Mouse (Mus musculus) small intestine, adult 2 months (tissue): Measurements from ENCODE around the gene Arhgdia. TPM values are rescaled to one million over a fixed set of nuclear protein-coding genes. Genes with fewer than 3 reads are reported as not detected.

ENCODE experiments used
- H3K27ac ChIP-seq: fragments of 200-500 bp; 2 replicates; pipeline ENCODE4 v1.5.1; 2012; ENCODE audit warnings: low read depth, low read length, control low read depth, inconsistent platforms; ENCODE audit not compliant: insufficient read depth
- H3K27me3 ChIP-seq: fragments of 200-500 bp; 2 replicates; pipeline ENCODE4 v1.6.1; 2012; ENCODE audit warnings: mild to moderate bottlenecking, moderate library complexity, low read length, inconsistent platforms; ENCODE audit not compliant: control insufficient read depth, insufficient read depth
- H3K36me3 ChIP-seq: fragments of 200-500 bp; 2 replicates; pipeline ENCODE4 v1.6.1; 2012; ENCODE audit warnings: mild to moderate bottlenecking, low read length, control low read depth, inconsistent platforms; ENCODE audit not compliant: control insufficient read depth, insufficient read depth
- H3K4me1 ChIP-seq: fragments of 200-500 bp; 2 replicates; pipeline ENCODE4 v1.6.1; 2012; ENCODE audit warnings: low read length, inconsistent platforms, mixed read lengths; ENCODE audit not compliant: control insufficient read depth, insufficient read depth, insufficient read length
- H3K4me3 ChIP-seq: fragments of 200-500 bp; 2 replicates; pipeline ENCODE4 v1.5.1; 2012; ENCODE audit warnings: low read depth, mild to moderate bottlenecking, control low read depth, inconsistent platforms, low read length, moderate library complexity
- CTCF ChIP-seq: fragments of 200-500 bp; IDR thresholded peaks from 2 replicates; pipeline ENCODE4 v1.5.1; 2012; ENCODE audit warnings: low read depth, mild to moderate bottlenecking, control low read depth, inconsistent platforms, low read length, moderate library complexity, mixed read lengths; ENCODE audit not compliant: insufficient replicate concordance, insufficient read length; ENCODE audit errors: extremely low read depth
- POLR2A ChIP-seq: fragments of 200-500 bp; IDR thresholded peaks from 2 replicates; pipeline ENCODE4 v1.6.1; 2012; ENCODE audit warnings: low read depth, mild to moderate bottlenecking, control low read depth, inconsistent platforms, low read length, moderate library complexity
- WGBS: fragments of 180-500 bp; shearing (Covaris S2); methylation state at CpG from one replicate; pipeline ENCODE4 v1.1.7; 2018; 5-methylcytosine and 5-hydroxymethylcytosine counted together
- polyA plus RNA-seq: library from polyadenylated mRNA; depleted of rRNA; stranded (reverse); fragments of >200 nt; gene quantifications from 2 replicates; pipeline ENCODE4 v1.2.3, GENCODE M21; 2012; rRNA removed

Gene Arhgdia
- polyA plus RNA-seq: 489 and 1,022 TPM in 2 replicates

DNA sequence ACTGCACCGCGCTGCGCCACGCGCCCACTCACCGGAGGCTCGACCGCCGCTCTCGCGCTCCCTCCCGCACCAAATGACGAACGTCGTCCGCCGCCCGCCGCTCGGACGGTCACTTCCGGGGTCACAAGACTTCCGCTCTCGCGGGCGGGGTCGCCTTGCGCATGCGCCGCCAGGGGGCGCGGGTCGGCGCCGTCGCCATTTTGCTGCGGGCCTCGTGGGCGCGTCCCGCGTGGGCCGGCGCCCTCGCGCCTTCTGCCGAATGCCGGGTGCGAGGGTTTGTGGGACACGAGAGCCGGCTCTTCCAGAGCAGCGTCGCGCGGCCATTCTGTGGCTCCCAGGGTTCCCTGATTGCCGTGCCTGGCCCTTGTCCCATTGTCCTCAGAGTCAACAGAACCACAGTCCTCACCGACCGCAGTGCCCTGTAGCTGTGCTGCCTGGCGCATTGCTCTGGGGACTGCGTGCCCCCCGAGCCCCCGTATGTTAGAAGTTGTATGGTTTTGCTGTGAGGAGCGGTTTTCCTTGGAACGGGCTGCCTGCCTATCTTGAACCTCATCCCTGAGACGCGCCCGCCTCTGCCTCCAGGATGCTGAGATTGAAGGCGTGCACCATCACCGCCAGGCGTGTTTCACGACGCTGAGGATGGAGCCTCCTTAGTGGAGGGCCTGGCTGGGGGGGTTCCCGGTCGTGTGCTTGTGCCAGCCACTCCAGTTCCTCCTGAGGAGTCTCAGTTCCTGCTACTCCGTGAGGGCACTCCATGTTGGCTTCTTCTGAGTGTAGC, at the start of gene Arhgdia:
TSS of gene Arhgdia (minus strand) at position 135 of the 778 bp plus-strand sequence.
- Histone ChIP-seq H3K4me3 (peak within 1 kb of the TSS; percentile 81), H3K36me3 (peaks cover 33% of the 10 kb centered on the region), H3K27me3 (no peaks in the 10 kb centered on the region), H3K27ac (peak within 1 kb of the TSS; percentile 73), H3K4me1 (peaks cover 34% of the 10 kb centered on the region)
- TF ChIP-seq POLR2A (peak; percentile 94), CTCF (peak; percentile 38; the same call in 1 of the 2 replicates)
- 2% methylated on average over 70 of the region's 75 CpGs for WGBS

DNA sequence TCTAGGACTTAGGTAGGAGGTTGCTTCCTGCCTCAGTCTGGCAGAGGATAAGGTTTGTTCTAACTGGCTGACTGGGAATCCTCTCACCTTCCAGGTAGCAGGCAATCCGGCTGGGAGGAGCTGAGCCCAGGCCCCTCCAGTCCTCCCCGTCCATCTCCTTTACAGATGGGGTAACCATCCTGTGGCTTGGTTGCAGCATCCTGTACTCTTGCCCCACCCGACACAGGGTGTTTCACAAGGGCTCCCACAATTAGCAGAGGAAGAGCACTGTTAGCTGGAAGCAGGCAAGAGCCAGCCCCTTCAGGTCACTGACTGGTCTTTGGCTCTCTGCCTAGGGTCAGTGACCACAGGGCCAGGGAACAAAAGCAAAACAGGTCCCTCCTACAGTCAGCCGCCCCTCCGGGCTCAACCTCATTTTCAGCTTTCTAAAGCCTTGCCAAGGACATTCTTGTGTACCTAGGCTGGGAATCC, 49.0 kb upstream of the Arhgdia start:
- no peaks in the 10 kb centered on the region for H3K27me3 ChIP-seq
- 28% methylated on average over 5 of the region's 5 CpGs for WGBS
- TF ChIP-seq POLR2A: no peak
- no peak for TF ChIP-seq CTCF
- peaks cover 11% of the 10 kb centered on the region for H3K36me3 ChIP-seq
- H3K4me3 ChIP-seq: peak overlapping the region; percentile 53
- peak overlapping the region; percentile 92 for H3K27ac ChIP-seq
- H3K4me1 ChIP-seq: peaks cover 39% of the 10 kb centered on the region

DNA sequence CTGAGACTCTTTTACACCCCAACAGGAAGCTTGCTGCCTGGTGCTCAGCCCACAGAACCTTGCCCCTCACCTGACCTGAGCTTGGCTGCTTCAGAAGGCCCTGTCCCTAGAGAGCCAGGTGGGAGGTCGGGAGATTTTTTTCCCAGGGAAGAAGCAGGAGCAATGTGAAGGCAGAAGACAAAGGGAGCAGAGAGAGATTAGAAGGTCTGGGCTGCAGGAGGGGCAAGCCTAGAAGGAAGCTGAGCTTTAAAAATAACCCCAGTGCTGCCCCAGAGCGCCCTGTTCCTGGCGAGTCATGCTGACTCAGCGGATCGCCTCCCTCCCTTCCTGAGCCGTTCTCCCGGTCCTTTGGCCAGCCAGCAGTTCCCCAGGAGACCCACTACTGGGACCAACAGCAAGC, 48.5 kb upstream of the Arhgdia start:
- no peaks in the 10 kb centered on the region for H3K27me3 ChIP-seq
- H3K27ac ChIP-seq: peak overlapping the region; percentile 92
- 16% methylated on average over 7 of the region's 7 CpGs for WGBS
- peaks cover 43% of the 10 kb centered on the region for H3K4me1 ChIP-seq
- peaks cover 11% of the 10 kb centered on the region for H3K36me3 ChIP-seq
- peak overlapping the region; percentile 53 for H3K4me3 ChIP-seq
- TF ChIP-seq POLR2A: no peak
- TF ChIP-seq CTCF: no peak

DNA sequence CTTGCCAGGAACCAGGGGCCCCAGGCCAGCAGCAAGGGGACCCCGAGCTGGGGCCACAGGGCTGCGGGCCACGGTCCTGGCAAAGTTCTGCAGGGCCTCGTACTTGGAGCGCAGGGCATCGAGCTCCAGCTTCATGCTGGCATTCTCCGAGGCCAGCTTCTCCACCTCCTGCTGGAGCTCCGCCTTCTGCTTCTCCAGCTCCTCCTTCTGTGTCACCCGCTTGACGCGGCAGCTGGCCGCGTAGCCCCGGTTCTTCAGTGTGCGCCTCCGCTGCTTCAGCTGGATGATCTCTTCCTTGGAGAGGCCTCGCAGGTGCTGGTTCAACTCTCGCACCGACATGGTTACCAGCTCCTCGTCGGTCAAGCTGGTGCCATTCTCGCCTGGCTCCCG, 47.9 kb upstream of the Arhgdia start:
- Histone ChIP-seq H3K4me3 (peak overlapping the region; percentile 53), H3K4me1 (peaks cover 42% of the 10 kb centered on the region), H3K36me3 (peaks cover 11% of the 10 kb centered on the region), H3K27ac (peak overlapping the region; percentile 92), H3K27me3 (no peaks in the 10 kb centered on the region)
- 52% methylated on average over 23 of the region's 23 CpGs for WGBS
- TF ChIP-seq POLR2A: no peak; the same call in 1 of the 2 replicates
- no peak for TF ChIP-seq CTCF

GRCm38 (mm10) chr11:120628601-120629340, 47.3 kb upstream of the Arhgdia start:
- Histone ChIP-seq H3K36me3 (peaks cover 11% of the 10 kb centered on the region), H3K4me1 (peaks cover 36% of the 10 kb centered on the region), H3K4me3 (peak overlapping the region; percentile 53), H3K27ac (no peak overlapping the region), H3K27me3 (no peaks in the 10 kb centered on the region)
- WGBS: 90% methylated on average over 23 of the region's 23 CpGs
- TF ChIP-seq CTCF: no peak
- no peak for TF ChIP-seq POLR2A

- peaks cover 21% of the 10 kb centered on the region for H3K36me3 ChIP-seq
- H3K27me3 ChIP-seq: no peaks in the 10 kb centered on the region
- no peak overlapping the region; the same call in 1 of the 2 replicates for H3K27ac ChIP-seq
- peak overlapping the region; percentile 2; the same call in 1 of the 2 replicates for H3K4me3 ChIP-seq
- TF ChIP-seq CTCF: no peak
- H3K4me1 ChIP-seq: peaks cover 36% of the 10 kb centered on the region
- 76% methylated on average over 22 of the region's 22 CpGs for WGBS
These were observed 46.3 kb upstream of the Arhgdia start for GRCm38 (mm10) chr11:120627468-120628300.
